Mouse (Mus musculus): ENCODE data around the gene Rgs10.

The Rgs10 gene

GRCm38 (mm10) chr7:128417930-128418779, at the start of gene Rgs10:
Gene Rgs10, minus strand, starts transcription at chr7:128418758.
- peak; percentile 62 for DNase-seq (ENCODE audit: low read depth, low spot score)

- peak; percentile 84 for DNase-seq (ENCODE audit: low read depth, low spot score)
These were observed 43.8 kb upstream of the Rgs10 start for GRCm38 (mm10) chr7:128462406-128462805.

GRCm38 (mm10) chr7:128461285-128462215, 43.0 kb upstream of the Rgs10 start, which contains the start of gene Tial1:
Gene Tial1, minus strand, starts transcription at chr7:128461717.
- peak; percentile 99 for DNase-seq (ENCODE audit: low read depth, low spot score)

GRCm38 (mm10) chr7:128460865-128461228, 42.3 kb upstream of the Rgs10 start:
- no peak for DNase-seq (ENCODE audit: low read depth, low spot score)

GRCm38 (mm10) chr7:128460131-128460864, 41.7 kb upstream of the Rgs10 start:
- peak; percentile 59 for DNase-seq (ENCODE audit: low read depth, low spot score)

- peak; percentile 12 for DNase-seq (ENCODE audit: low read depth, low spot score)
These were observed 41.2 kb upstream of the Rgs10 start for GRCm38 (mm10) chr7:128459791-128460130.

- DNase-seq (ENCODE audit: low read depth, low spot score) = no peak
These were observed 39.5 kb upstream of the Rgs10 start for GRCm38 (mm10) chr7:128458011-128458410.

- no peak for DNase-seq (ENCODE audit: low read depth, low spot score)
These were observed 34.2 kb upstream of the Rgs10 start for GRCm38 (mm10) chr7:128452731-128453130.

GRCm38 (mm10) chr7:128440584-128440983, 22.0 kb upstream of the Rgs10 start:
- DNase-seq (ENCODE audit: low read depth, low spot score) = no peak

- no peak for DNase-seq (ENCODE audit: low read depth, low spot score)
These were observed 20.7 kb upstream of the Rgs10 start for GRCm38 (mm10) chr7:128439251-128439650.

- no peak for DNase-seq (ENCODE audit: low read depth, low spot score)
These were observed 19.6 kb upstream of the Rgs10 start for GRCm38 (mm10) chr7:128438131-128438530.

GRCm38 (mm10) chr7:128433213-128433612, 14.7 kb upstream of the Rgs10 start:
- no peak for DNase-seq (ENCODE audit: low read depth, low spot score)

GRCm38 (mm10) chr7:128432574-128432973, 14.0 kb upstream of the Rgs10 start:
- DNase-seq (ENCODE audit: low read depth, low spot score) = no peak

- no peak for DNase-seq (ENCODE audit: low read depth, low spot score)
These were observed 3.9 kb upstream of the Rgs10 start for GRCm38 (mm10) chr7:128422491-128422890.

GRCm38 (mm10) chr7:128421701-128422100, 3.1 kb upstream of the Rgs10 start:
- no peak for DNase-seq (ENCODE audit: low read depth, low spot score)

- DNase-seq (ENCODE audit: low read depth, low spot score) = no peak
These were observed 1.1 kb upstream of the Rgs10 start for GRCm38 (mm10) chr7:128419690-128420089.

GRCm38 (mm10) chr7:128417226-128417929, 1.2 kb downstream of the Rgs10 start:
- peak; percentile 39 for DNase-seq (ENCODE audit: low read depth, low spot score)

GRCm38 (mm10) chr7:128416664-128417063, 1.9 kb downstream of the Rgs10 start:
- DNase-seq (ENCODE audit: low read depth, low spot score) = no peak

- DNase-seq (ENCODE audit: low read depth, low spot score) = no peak
These were observed 4.1 kb downstream of the Rgs10 start for GRCm38 (mm10) chr7:128414433-128414832.

- DNase-seq (ENCODE audit: low read depth, low spot score) = peak; percentile 49
These were observed 6.3 kb downstream of the Rgs10 start for GRCm38 (mm10) chr7:128412071-128412833.
